Mouse (Mus musculus): Measurements from ENCODE around the gene Wdr4.

GRCm38 (mm10) chr17:31452816-31453215, 67.0 kb downstream of the Wdr4 start:
- TF ChIP-seq CTCF (IDR thresholded peaks at IDR 0.05) (no peak), EP300 (IDR thresholded peaks at IDR 0.05) (peak; percentile 82)
